Mouse (Mus musculus): ENCODE results near the gene Zfp599. TPM values are rescaled to one million over a fixed set of nuclear protein-coding genes. Genes with fewer than 3 reads are reported as not detected.

Zfp599 gene
- 6.2 TPM for polyA plus RNA-seq (2014; fragmentation: Illumina TruSeq; extraction: RNeasy Lipid Tissue Mini Kit (QIAGEN cat#74804); ENCODE audit: low replicate concordance)

DNA sequence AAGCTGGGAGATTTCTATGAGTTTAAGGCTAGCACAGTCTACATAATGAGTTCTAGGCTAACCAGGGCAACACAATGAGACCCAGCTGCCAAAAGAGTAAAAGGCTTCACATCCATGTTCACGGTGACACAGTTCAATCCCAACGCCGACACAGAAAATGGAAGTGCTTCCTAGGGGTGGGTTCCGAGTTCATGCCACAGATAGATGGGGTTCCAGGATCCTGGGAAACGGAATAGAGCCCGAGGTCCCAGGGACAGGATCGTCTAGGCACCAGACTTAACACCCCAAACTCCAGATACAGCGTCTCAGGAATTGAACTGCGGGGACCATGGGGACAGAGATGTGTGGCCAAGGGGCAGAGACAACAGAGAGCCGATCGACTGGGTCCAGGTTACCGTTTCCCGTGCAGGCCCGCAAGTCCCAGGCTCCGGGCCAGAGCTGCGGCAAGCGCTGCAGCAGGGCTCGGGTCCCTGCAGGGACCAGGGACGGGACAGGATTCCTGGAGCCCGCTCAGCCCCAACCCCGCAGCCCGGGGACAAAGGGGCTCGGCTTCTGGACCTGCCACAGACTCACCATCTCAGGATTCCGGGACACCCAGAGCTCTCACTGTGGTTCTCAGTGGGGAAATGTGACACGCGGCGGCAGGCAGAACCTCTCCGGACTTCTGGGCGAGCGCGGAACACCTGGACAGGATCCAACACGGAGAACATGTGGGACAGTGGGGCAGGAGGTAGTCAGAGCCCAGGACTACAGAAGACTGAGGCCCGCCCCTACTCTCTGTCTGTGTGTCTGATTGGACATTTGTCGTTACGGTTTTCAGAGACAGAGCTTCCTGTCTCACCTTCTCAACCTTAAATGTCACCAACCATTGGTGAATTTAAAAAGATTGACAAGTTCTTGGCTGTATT, at the start of gene Zfp599:
Gene Zfp599, minus strand, starts transcription at position 712 of the 908 bp plus-strand sequence.

DNA sequence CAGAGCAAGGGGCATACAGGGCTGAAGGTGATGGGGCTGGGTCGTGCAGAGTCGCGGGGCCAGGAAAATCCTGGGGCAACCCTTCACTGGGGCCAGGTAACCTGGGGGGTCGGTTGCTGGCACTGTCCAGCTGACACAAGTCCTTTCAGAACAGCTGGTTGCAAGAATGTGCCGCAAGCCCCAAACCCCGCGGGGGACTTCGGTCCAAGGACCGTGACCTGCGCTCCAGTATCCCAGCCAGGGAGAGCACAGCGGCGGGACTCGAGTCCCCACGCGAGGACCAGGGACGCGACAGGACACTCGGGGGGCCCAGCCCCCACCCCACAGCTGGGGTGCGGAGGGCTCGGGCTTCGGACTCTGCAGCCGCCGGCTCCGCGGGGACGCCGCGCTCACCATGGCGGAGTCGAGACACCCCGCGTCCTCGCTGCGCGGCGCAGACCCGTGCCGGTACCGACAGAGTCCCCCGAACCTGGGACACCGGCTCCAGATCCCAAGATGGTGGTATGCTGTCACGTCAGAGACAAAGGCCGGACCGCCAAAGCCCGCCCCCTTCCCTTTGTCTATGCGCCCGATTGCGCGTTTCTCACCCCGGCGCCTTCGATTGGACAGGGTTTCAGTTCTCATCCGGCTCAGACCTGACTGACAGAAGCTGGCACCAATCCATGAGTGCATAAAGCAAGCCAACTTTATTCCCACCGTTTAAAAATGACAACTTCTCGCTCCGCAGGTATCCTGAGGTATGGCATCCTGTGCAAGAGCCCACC, 47.6 kb upstream of the Zfp599 start, which contains the start of gene Zfp810:
Gene Zfp810, minus strand, starts transcription at position 493 of the 764 bp plus-strand sequence.

DNA sequence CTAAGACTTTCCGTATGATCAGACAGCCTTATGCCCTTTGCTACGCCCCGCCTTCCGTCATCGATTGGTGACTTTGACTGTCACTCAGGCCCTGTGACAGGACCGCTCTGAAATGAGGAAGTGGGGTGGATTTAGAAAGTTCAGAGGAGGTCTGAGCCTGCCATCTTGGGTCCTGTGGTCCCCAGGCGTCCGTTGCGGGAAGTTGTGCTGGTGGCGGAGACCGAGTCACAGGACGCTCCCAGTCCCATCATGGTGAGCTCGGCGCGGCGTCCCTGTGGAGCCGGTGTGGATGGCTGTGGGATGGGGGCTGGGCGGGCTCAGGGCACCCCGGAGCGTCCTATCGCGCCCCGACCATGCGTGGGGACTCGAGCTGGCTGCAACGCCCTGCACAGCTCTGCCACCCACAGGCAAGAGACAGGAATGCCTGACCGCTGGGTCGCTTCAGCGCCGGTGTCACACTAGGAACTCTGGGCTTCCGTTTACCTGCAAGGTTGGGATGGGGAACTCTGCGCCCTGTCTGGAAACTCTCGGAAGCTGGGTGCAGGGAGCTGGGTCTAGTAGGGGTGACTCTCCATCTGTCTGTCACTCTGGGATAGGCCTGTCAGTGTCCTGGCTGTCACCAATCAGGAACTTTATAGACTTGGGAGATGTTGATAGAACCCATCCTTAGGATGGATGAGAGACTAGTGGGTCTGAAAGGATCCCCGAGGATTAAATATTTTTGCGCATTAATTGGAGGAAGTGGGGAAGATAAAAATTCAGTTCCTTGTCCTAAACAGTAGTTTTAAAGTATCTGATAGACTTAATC, 33.9 kb downstream of the Zfp599 start, which contains the start of gene Zfp809:
Gene Zfp809, plus strand, starts transcription at position 134 of the 808 bp plus-strand sequence.

Other genes with a start within 250 kb of the Zfp599 start
- gene Elavl3, start 207.9 kb downstream of the Zfp599 start, polyA plus RNA-seq (2014; fragmentation: Illumina TruSeq; extraction: RNeasy Lipid Tissue Mini Kit (QIAGEN cat#74804); ENCODE audit: low replicate concordance), result 0.37 TPM
- gene Gm49318, start 188.6 kb downstream of the Zfp599 start, polyA plus RNA-seq (2014; fragmentation: Illumina TruSeq; extraction: RNeasy Lipid Tissue Mini Kit (QIAGEN cat#74804); ENCODE audit: low replicate concordance), result not detected
- gene Zfp653, start 188.5 kb downstream of the Zfp599 start, polyA plus RNA-seq (2014; fragmentation: Illumina TruSeq; extraction: RNeasy Lipid Tissue Mini Kit (QIAGEN cat#74804); ENCODE audit: low replicate concordance), result not detected
- 2.3 TPM for gene Ecsit, start 174.5 kb downstream of the Zfp599 start, polyA plus RNA-seq (2014; fragmentation: Illumina TruSeq; extraction: RNeasy Lipid Tissue Mini Kit (QIAGEN cat#74804); ENCODE audit: low replicate concordance)
- 48.9 TPM for gene Cnn1, start 160.7 kb downstream of the Zfp599 start, polyA plus RNA-seq (2014; fragmentation: Illumina TruSeq; extraction: RNeasy Lipid Tissue Mini Kit (QIAGEN cat#74804); ENCODE audit: low replicate concordance)
- 0.97 TPM for gene Elof1, start 142.7 kb downstream of the Zfp599 start, polyA plus RNA-seq (2014; fragmentation: Illumina TruSeq; extraction: RNeasy Lipid Tissue Mini Kit (QIAGEN cat#74804); ENCODE audit: low replicate concordance)
- 5.3 TPM for gene Acp5, start 124.2 kb downstream of the Zfp599 start, polyA plus RNA-seq (2014; fragmentation: Illumina TruSeq; extraction: RNeasy Lipid Tissue Mini Kit (QIAGEN cat#74804); ENCODE audit: low replicate concordance)
- not detected for gene Pigyl, start 103.0 kb downstream of the Zfp599 start, polyA plus RNA-seq (2014; fragmentation: Illumina TruSeq; extraction: RNeasy Lipid Tissue Mini Kit (QIAGEN cat#74804); ENCODE audit: low replicate concordance)
- 0.19 TPM for gene Zfp872, start 71.8 kb downstream of the Zfp599 start, polyA plus RNA-seq (2014; fragmentation: Illumina TruSeq; extraction: RNeasy Lipid Tissue Mini Kit (QIAGEN cat#74804); ENCODE audit: low replicate concordance)
- gene Zfp809, start 34.2 kb downstream of the Zfp599 start, polyA plus RNA-seq (2014; fragmentation: Illumina TruSeq; extraction: RNeasy Lipid Tissue Mini Kit (QIAGEN cat#74804); ENCODE audit: low replicate concordance), result 74.5 TPM
- 16.3 TPM for gene Zfp810, start 47.8 kb upstream of the Zfp599 start, polyA plus RNA-seq (2014; fragmentation: Illumina TruSeq; extraction: RNeasy Lipid Tissue Mini Kit (QIAGEN cat#74804); ENCODE audit: low replicate concordance)
- gene Anln, start 129.3 kb upstream of the Zfp599 start, polyA plus RNA-seq (2014; fragmentation: Illumina TruSeq; extraction: RNeasy Lipid Tissue Mini Kit (QIAGEN cat#74804); ENCODE audit: low replicate concordance), result 20.6 TPM
- gene 9530077C05Rik, start 151.6 kb upstream of the Zfp599 start, polyA plus RNA-seq (2014; fragmentation: Illumina TruSeq; extraction: RNeasy Lipid Tissue Mini Kit (QIAGEN cat#74804); ENCODE audit: low replicate concordance), result 0.26 TPM
- gene Gm17545, start 194.4 kb upstream of the Zfp599 start, polyA plus RNA-seq (2014; fragmentation: Illumina TruSeq; extraction: RNeasy Lipid Tissue Mini Kit (QIAGEN cat#74804); ENCODE audit: low replicate concordance), result not detected
- 21.3 TPM for gene Rp9, start 209.8 kb upstream of the Zfp599 start, polyA plus RNA-seq (2014; fragmentation: Illumina TruSeq; extraction: RNeasy Lipid Tissue Mini Kit (QIAGEN cat#74804); ENCODE audit: low replicate concordance)
- 11.1 TPM for gene Bbs9, start 215.8 kb upstream of the Zfp599 start, polyA plus RNA-seq (2014; fragmentation: Illumina TruSeq; extraction: RNeasy Lipid Tissue Mini Kit (QIAGEN cat#74804); ENCODE audit: low replicate concordance)